Mouse (Mus musculus): Measurements from ENCODE around the gene Pilrb1.
"Not testable (repeated sequence)": the region's sequence is repeated elsewhere in the genome, so short reads cannot be mapped to it uniquely, and the experiment has no call there.

The Pilrb1 gene

GRCm38 (mm10) chr5:137857960-137858710, at the start of gene Pilrb1:
Gene Pilrb1 (minus strand): TSS chr5:137858106.
- DNase-seq (ENCODE audit: low spot score) = not testable (repeated sequence)

GRCm38 (mm10) chr5:137897812-137898211, 39.9 kb upstream of the Pilrb1 start:
- DNase-seq (ENCODE audit: low spot score) = no peak

- no peak for DNase-seq (ENCODE audit: low spot score)
Measured at GRCm38 (mm10) chr5:137892954-137893353, 35.0 kb upstream of the Pilrb1 start.

GRCm38 (mm10) chr5:137887666-137888065, 29.8 kb upstream of the Pilrb1 start:
- DNase-seq (ENCODE audit: low spot score) = no peak

GRCm38 (mm10) chr5:137885894-137886293, 28.0 kb upstream of the Pilrb1 start:
- no peak for DNase-seq (ENCODE audit: low spot score)

GRCm38 (mm10) chr5:137883345-137883744, 25.4 kb upstream of the Pilrb1 start:
- DNase-seq (ENCODE audit: low spot score) = no peak

- DNase-seq (ENCODE audit: low spot score) = no peak
Measured at GRCm38 (mm10) chr5:137882922-137883321, 25.0 kb upstream of the Pilrb1 start.

GRCm38 (mm10) chr5:137877860-137878259, 20.0 kb upstream of the Pilrb1 start:
- no peak for DNase-seq (ENCODE audit: low spot score)

GRCm38 (mm10) chr5:137875054-137875453, 17.1 kb upstream of the Pilrb1 start:
- no peak for DNase-seq (ENCODE audit: low spot score)

- DNase-seq (ENCODE audit: low spot score) = not testable (repeated sequence)
Measured at GRCm38 (mm10) chr5:137872381-137872702, 14.4 kb upstream of the Pilrb1 start.

GRCm38 (mm10) chr5:137871644-137872380, 13.9 kb upstream of the Pilrb1 start, which contains the start of gene Pilrb2:
Gene Pilrb2 (minus strand): TSS chr5:137871815.
- not testable (repeated sequence) for DNase-seq (ENCODE audit: low spot score)

GRCm38 (mm10) chr5:137868600-137868999, 10.7 kb upstream of the Pilrb1 start:
- not testable (repeated sequence) for DNase-seq (ENCODE audit: low spot score)

GRCm38 (mm10) chr5:137864008-137864407, 6.1 kb upstream of the Pilrb1 start:
- DNase-seq (ENCODE audit: low spot score) = not testable (repeated sequence)

- not testable (repeated sequence) for DNase-seq (ENCODE audit: low spot score)
Measured at GRCm38 (mm10) chr5:137856870-137857269, 1.0 kb downstream of the Pilrb1 start.

GRCm38 (mm10) chr5:137854907-137855306, 3.0 kb downstream of the Pilrb1 start:
- not testable (repeated sequence) for DNase-seq (ENCODE audit: low spot score)

GRCm38 (mm10) chr5:137850313-137850712, 7.6 kb downstream of the Pilrb1 start:
- DNase-seq (ENCODE audit: low spot score) = not testable (repeated sequence)

GRCm38 (mm10) chr5:137837110-137837509, 20.8 kb downstream of the Pilrb1 start:
- DNase-seq (ENCODE audit: low spot score) = not testable (repeated sequence)

- no peak for DNase-seq (ENCODE audit: low spot score)
Measured at GRCm38 (mm10) chr5:137836611-137837010, 21.3 kb downstream of the Pilrb1 start.

- DNase-seq (ENCODE audit: low spot score) = not testable (repeated sequence)
Measured at GRCm38 (mm10) chr5:137835966-137836520, 21.9 kb downstream of the Pilrb1 start, which contains the start of gene Pilra. Gene Pilra (minus strand): TSS chr5:137836281.

- DNase-seq (ENCODE audit: low spot score) = no peak
Measured at GRCm38 (mm10) chr5:137833500-137833899, 24.4 kb downstream of the Pilrb1 start.

- DNase-seq (ENCODE audit: low spot score) = no peak
Measured at GRCm38 (mm10) chr5:137831506-137831905, 26.4 kb downstream of the Pilrb1 start.

- no peak for DNase-seq (ENCODE audit: low spot score)
Measured at GRCm38 (mm10) chr5:137831106-137831505, 26.8 kb downstream of the Pilrb1 start.

GRCm38 (mm10) chr5:137830238-137830637, 27.7 kb downstream of the Pilrb1 start:
- DNase-seq (ENCODE audit: low spot score) = no peak

Measured in ovary, postnatal 10 days (tissue).